Mouse (Mus musculus): ENCODE measurements around the gene Slc30a3.

GRCm38 (mm10) chr5:31071821-31072220, 36.2 kb downstream of the Slc30a3 start:
- TF ChIP-seq CTCF (IDR thresholded peaks at IDR 0.05; ENCODE audit: low read depth, low read length) (no peak), POLR2A (IDR thresholded peaks at IDR 0.05; ENCODE audit: insufficient read depth, low read length) (no peak), EP300 (IDR thresholded peaks at IDR 0.05; ENCODE audit: insufficient read depth, low read depth, low read length) (no peak)

Measured in ES-Bruce4 (cell line).